Mouse (Mus musculus): ENCODE data around the gene Gm49027.
"Not testable (repeated sequence)": the region's sequence is repeated elsewhere in the genome, so short reads cannot be mapped to it uniquely, and the experiment has no call there.

Gm49027 gene

DNA sequence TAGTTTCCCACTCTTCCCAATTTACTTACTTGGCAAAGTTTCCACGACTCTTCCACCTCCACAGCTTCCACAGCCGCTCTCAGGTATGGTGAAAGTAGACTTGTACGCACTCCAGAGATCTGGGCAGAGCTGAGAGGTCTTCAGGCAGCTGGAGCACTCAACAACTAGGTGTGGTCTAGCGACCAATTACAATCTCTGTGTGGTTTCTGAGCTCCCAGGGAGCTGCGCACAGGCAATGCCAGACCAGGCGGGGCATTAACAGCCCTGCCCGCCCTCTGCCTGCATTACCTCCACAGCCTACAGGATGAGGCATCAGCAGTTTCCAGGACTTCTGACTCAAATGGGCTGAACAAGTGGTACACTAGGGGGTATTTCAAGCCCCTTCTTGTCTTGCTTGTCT is at the start of gene Gm49027:
Gene Gm49027 (minus strand): TSS at position 208 of the 400 bp plus-strand sequence.
- no peak for DNase-seq (ENCODE audit: low read depth, low spot score)

- no peak for DNase-seq (ENCODE audit: low read depth, low spot score)
Observed at GRCm38 (mm10) chr5:123573362-123573761, 48.1 kb upstream of the Gm49027 start.

- DNase-seq (ENCODE audit: low read depth, low spot score), result peak; percentile 100
Observed at GRCm38 (mm10) chr5:123572357-123573186, 47.3 kb upstream of the Gm49027 start, which contains the start of gene Vps33a. TSS of gene Vps33a (minus strand) at chr5:123573038.

GRCm38 (mm10) chr5:123561128-123561527 is 35.8 kb upstream of the Gm49027 start:
- no peak for DNase-seq (ENCODE audit: low read depth, low spot score)

- no peak for DNase-seq (ENCODE audit: low read depth, low spot score)
Observed at GRCm38 (mm10) chr5:123559588-123559987, 34.3 kb upstream of the Gm49027 start.

GRCm38 (mm10) chr5:123556451-123556850 is 31.2 kb upstream of the Gm49027 start:
- DNase-seq (ENCODE audit: low read depth, low spot score), result no peak

GRCm38 (mm10) chr5:123555693-123556092 is 30.4 kb upstream of the Gm49027 start:
- DNase-seq (ENCODE audit: low read depth, low spot score), result no peak

- no peak for DNase-seq (ENCODE audit: low read depth, low spot score)
Observed at GRCm38 (mm10) chr5:123533801-123534200, 8.5 kb upstream of the Gm49027 start.

- DNase-seq (ENCODE audit: low read depth, low spot score), result no peak
Observed at GRCm38 (mm10) chr5:123530056-123530455, 4.8 kb upstream of the Gm49027 start.

GRCm38 (mm10) chr5:123528641-123529040 is 3.4 kb upstream of the Gm49027 start:
- no peak for DNase-seq (ENCODE audit: low read depth, low spot score)

- no peak for DNase-seq (ENCODE audit: low read depth, low spot score)
Observed at GRCm38 (mm10) chr5:123525916-123526495, 718 bp upstream of the Gm49027 start.

- no peak for DNase-seq (ENCODE audit: low read depth, low spot score)
Observed at GRCm38 (mm10) chr5:123524393-123524750, 916 bp downstream of the Gm49027 start.

GRCm38 (mm10) chr5:123523692-123524392 is 1.4 kb downstream of the Gm49027 start, which contains the start of gene Diablo:
TSS of gene Diablo (minus strand) at chr5:123524176.
- peak; percentile 100 for DNase-seq (ENCODE audit: low read depth, low spot score)

GRCm38 (mm10) chr5:123522166-123522565 is 3.1 kb downstream of the Gm49027 start:
- no peak for DNase-seq (ENCODE audit: low read depth, low spot score)

DNA sequence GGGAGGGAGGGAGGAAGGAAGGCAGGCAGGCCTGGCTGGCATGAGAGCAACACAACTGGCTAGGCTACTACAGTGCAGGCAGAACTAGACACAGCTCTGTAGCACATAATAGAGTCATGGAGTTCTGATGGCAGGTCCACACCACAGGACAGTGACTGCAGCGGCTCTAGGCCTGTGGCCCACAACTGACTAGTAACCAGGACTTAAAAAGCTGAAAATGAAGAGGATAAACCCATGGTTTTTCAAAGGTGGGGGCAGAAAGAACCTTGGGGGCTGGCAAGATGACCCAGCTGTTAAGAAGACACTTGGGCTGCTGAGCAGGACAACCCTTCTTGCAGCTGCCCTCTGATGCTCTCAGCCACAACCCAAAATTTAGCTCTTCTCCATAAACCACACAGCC is 3.7 kb downstream of the Gm49027 start:
- DNase-seq (ENCODE audit: low read depth, low spot score), result no peak

- no peak for DNase-seq (ENCODE audit: low read depth, low spot score)
Observed at GRCm38 (mm10) chr5:123520666-123521065, 4.6 kb downstream of the Gm49027 start.

- DNase-seq (ENCODE audit: low read depth, low spot score), result no peak
Observed at GRCm38 (mm10) chr5:123514871-123515270, 10.4 kb downstream of the Gm49027 start.

- no peak for DNase-seq (ENCODE audit: low read depth, low spot score)
Observed at GRCm38 (mm10) chr5:123512102-123512501, 13.2 kb downstream of the Gm49027 start.

- DNase-seq (ENCODE audit: low read depth, low spot score), result not testable (repeated sequence)
Observed at GRCm38 (mm10) chr5:123511426-123511825, 13.9 kb downstream of the Gm49027 start.

DNA sequence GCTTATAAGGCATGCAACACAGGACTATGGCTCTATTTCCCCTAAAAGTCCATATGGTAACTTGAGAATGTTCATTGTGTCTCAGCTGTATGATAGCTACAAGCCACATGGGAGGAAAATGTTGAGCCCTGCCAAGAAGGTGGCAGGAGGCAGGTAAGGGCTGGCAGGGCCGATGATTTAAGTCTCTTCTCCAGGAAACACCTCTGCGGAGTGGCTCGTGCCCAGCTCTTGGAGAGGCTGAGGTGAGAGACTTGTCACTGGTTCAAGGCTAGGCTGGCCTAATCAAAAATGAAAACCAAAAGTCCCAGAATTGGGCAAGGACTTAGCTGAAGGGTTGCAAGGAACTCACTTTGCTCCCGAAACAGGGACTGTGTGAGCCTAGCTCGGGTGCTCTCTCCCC is 15.1 kb downstream of the Gm49027 start, which contains the start of gene B3gnt4:
Gene B3gnt4 (plus strand): TSS at position 301 of the 400 bp plus-strand sequence.
- DNase-seq (ENCODE audit: low read depth, low spot score), result no peak

GRCm38 (mm10) chr5:123508921-123509320 is 16.4 kb downstream of the Gm49027 start:
- DNase-seq (ENCODE audit: low read depth, low spot score), result no peak

Measured in CD4-positive, CD25-positive, alpha-beta regulatory T cell, adult 2 months (primary cell).